Mouse (Mus musculus): Measurements from ENCODE around the gene Sema5a. TPM values are rescaled to one million over a fixed set of nuclear protein-coding genes. Genes with fewer than 3 reads are reported as not detected.

Sema5a gene
- polyA plus RNA-seq, 1 experiment from 2014 or later: 9.2 TPM

- TF ChIP-seq EP300 (IDR thresholded peaks at IDR 0.05): no peak
- no peak for TF ChIP-seq CTCF (IDR thresholded peaks at IDR 0.05)
- no peaks in the 10 kb centered on the region for H3K4me1 ChIP-seq (ENCODE audit: insufficient read depth, low read depth, low read length)
- H3K4me3 ChIP-seq (ENCODE audit: low read depth, low read length): no peak overlapping the region
- ATAC-seq: peak; percentile 19; the same call in 1 of the 2 replicates
- WGBS: 48% methylated on average over 6 of the region's 6 CpGs
- H3K27ac ChIP-seq (ENCODE audit: low read length): no peak overlapping the region
- peak; percentile 42 for DNase-seq (ENCODE audit: low spot score)
- H3K27me3 ChIP-seq (replicated peaks; ENCODE audit: insufficient read depth, low read length): no peaks in the 10 kb centered on the region
- H3K9ac ChIP-seq (replicated peaks; ENCODE audit: low read depth): no peak overlapping the region
- no peaks in the 10 kb centered on the region for H3K9me3 ChIP-seq (ENCODE audit: low read length)
- no peak overlapping the region for H3K4me2 ChIP-seq (replicated peaks; ENCODE audit: low read depth, low read length)
- no peaks in the 10 kb centered on the region for H3K36me3 ChIP-seq (ENCODE audit: insufficient read depth, low read length)
These were observed 318.0 kb downstream of the Sema5a start for GRCm38 (mm10) chr15:32562600-32562999.

GRCm38 (mm10) chr15:32568181-32568857, 323.7 kb downstream of the Sema5a start:
- Histone ChIP-seq H3K9me3 (ENCODE audit: low read length) (no peaks in the 10 kb centered on the region), H3K4me2 (replicated peaks; ENCODE audit: low read depth, low read length) (no peak overlapping the region), H3K4me3 (ENCODE audit: low read depth, low read length) (no peak overlapping the region), H3K9ac (replicated peaks; ENCODE audit: low read depth) (no peak overlapping the region), H3K27me3 (replicated peaks; ENCODE audit: insufficient read depth, low read length) (no peaks in the 10 kb centered on the region), H3K4me1 (ENCODE audit: insufficient read depth, low read depth, low read length) (no peaks in the 10 kb centered on the region), H3K27ac (ENCODE audit: low read length) (no peak overlapping the region), H3K36me3 (ENCODE audit: insufficient read depth, low read length) (no peaks in the 10 kb centered on the region)
- 96% methylated on average over 3 of the region's 3 CpGs for WGBS
- DNase-seq (ENCODE audit: low spot score) (peak; percentile 51), ATAC-seq (no peak)
- TF ChIP-seq EP300 (IDR thresholded peaks at IDR 0.05) (no peak), CTCF (IDR thresholded peaks at IDR 0.05) (peak; percentile 56)

- Histone ChIP-seq H3K36me3 (ENCODE audit: insufficient read depth, low read length) (no peaks in the 10 kb centered on the region), H3K27me3 (replicated peaks; ENCODE audit: insufficient read depth, low read length) (no peaks in the 10 kb centered on the region), H3K9ac (replicated peaks; ENCODE audit: low read depth) (no peak overlapping the region), H3K4me3 (ENCODE audit: low read depth, low read length) (no peak overlapping the region), H3K4me2 (replicated peaks; ENCODE audit: low read depth, low read length) (no peak overlapping the region), H3K27ac (ENCODE audit: low read length) (no peak overlapping the region), H3K9me3 (ENCODE audit: low read length) (no peaks in the 10 kb centered on the region), H3K4me1 (ENCODE audit: insufficient read depth, low read depth, low read length) (no peaks in the 10 kb centered on the region)
- DNase-seq (ENCODE audit: low spot score): no peak
- no peak for ATAC-seq
- WGBS: 79% methylated on average over 6 of the region's 6 CpGs
- TF ChIP-seq CTCF (IDR thresholded peaks at IDR 0.05): no peak
- TF ChIP-seq EP300 (IDR thresholded peaks at IDR 0.05): no peak
These were observed 324.3 kb downstream of the Sema5a start for GRCm38 (mm10) chr15:32568858-32569387.

DNA sequence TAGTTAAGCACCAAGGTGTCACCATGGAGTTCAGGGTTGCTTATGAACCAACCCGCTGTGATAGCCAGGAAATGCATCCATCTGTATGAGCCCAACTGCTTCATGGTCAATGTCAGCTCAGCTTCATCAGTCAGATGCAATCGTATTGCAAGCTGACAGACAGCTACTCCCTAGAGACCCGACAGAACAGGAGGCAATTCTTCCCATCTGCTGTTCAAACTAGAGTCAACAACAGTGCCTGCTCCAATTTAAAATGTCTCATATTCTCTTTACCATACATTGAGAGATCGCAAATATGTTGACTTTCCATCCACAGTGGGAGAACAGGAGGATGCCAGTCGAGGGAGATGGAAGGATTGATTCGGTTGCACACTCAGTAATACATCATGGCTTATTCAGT, 329.7 kb downstream of the Sema5a start:
- Histone ChIP-seq H3K4me1 (ENCODE audit: insufficient read depth, low read depth, low read length) (no peaks in the 10 kb centered on the region), H3K27me3 (replicated peaks; ENCODE audit: insufficient read depth, low read length) (no peaks in the 10 kb centered on the region), H3K4me3 (ENCODE audit: low read depth, low read length) (no peak overlapping the region), H3K9ac (replicated peaks; ENCODE audit: low read depth) (no peak overlapping the region), H3K4me2 (replicated peaks; ENCODE audit: low read depth, low read length) (no peak overlapping the region), H3K27ac (ENCODE audit: low read length) (no peak overlapping the region), H3K36me3 (ENCODE audit: insufficient read depth, low read length) (no peaks in the 10 kb centered on the region), H3K9me3 (ENCODE audit: low read length) (no peaks in the 10 kb centered on the region)
- no peak for ATAC-seq
- 72% methylated on average over 6 of the region's 6 CpGs for WGBS
- TF ChIP-seq EP300 (IDR thresholded peaks at IDR 0.05): no peak
- no peak for TF ChIP-seq CTCF (IDR thresholded peaks at IDR 0.05)
- DNase-seq (ENCODE audit: low spot score): no peak

DNA sequence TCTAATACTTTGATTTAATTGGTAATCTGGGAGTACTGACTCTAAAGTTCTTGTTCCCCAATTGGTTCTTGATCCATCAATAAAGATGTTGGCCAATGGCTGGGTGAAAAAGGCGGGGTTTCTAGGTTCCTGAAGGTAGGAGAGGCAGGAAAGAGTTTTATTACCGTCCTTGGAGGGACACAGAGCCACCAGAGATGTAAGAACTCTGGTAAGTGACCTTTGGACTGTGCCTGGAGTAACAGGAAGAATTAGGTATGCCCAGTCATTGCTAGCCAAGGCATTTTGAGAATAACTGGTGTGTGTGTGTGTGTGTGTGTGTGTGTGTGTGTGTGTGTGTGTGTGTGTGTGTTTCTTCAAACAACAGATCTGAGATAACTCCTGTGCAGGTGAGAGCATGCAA, 330.6 kb downstream of the Sema5a start:
- Histone ChIP-seq H3K9me3 (ENCODE audit: low read length) (no peaks in the 10 kb centered on the region), H3K27ac (ENCODE audit: low read length) (no peak overlapping the region), H3K4me3 (ENCODE audit: low read depth, low read length) (no peak overlapping the region), H3K4me2 (replicated peaks; ENCODE audit: low read depth, low read length) (no peak overlapping the region), H3K4me1 (ENCODE audit: insufficient read depth, low read depth, low read length) (no peaks in the 10 kb centered on the region), H3K9ac (replicated peaks; ENCODE audit: low read depth) (no peak overlapping the region), H3K36me3 (ENCODE audit: insufficient read depth, low read length) (no peaks in the 10 kb centered on the region), H3K27me3 (replicated peaks; ENCODE audit: insufficient read depth, low read length) (no peaks in the 10 kb centered on the region)
- WGBS: 72% methylated on average over 2 of the region's 2 CpGs
- TF ChIP-seq CTCF (IDR thresholded peaks at IDR 0.05) (no peak), EP300 (IDR thresholded peaks at IDR 0.05) (no peak)
- ATAC-seq (no peak), DNase-seq (ENCODE audit: low spot score) (no peak)

- Histone ChIP-seq H3K36me3 (ENCODE audit: insufficient read depth, low read length) (no peaks in the 10 kb centered on the region), H3K4me1 (ENCODE audit: insufficient read depth, low read depth, low read length) (no peaks in the 10 kb centered on the region), H3K27ac (ENCODE audit: low read length) (no peak overlapping the region), H3K27me3 (replicated peaks; ENCODE audit: insufficient read depth, low read length) (no peaks in the 10 kb centered on the region), H3K9me3 (ENCODE audit: low read length) (no peaks in the 10 kb centered on the region), H3K4me2 (replicated peaks; ENCODE audit: low read depth, low read length) (no peak overlapping the region), H3K9ac (replicated peaks; ENCODE audit: low read depth) (no peak overlapping the region), H3K4me3 (ENCODE audit: low read depth, low read length) (no peak overlapping the region)
- TF ChIP-seq CTCF (IDR thresholded peaks at IDR 0.05) (no peak), EP300 (IDR thresholded peaks at IDR 0.05) (no peak)
- WGBS: 82% methylated on average over 4 of the region's 4 CpGs
- ATAC-seq (no peak), DNase-seq (ENCODE audit: low spot score) (no peak)
These were observed 334.7 kb downstream of the Sema5a start for GRCm38 (mm10) chr15:32579351-32579750.
